Mouse (Mus musculus) thymus, postnatal 0 days (tissue): ENCODE measurements around the gene Zfp644. TPM values are rescaled to one million over a fixed set of nuclear protein-coding genes. Genes with fewer than 3 reads are reported as not detected.
"Not testable (repeated sequence)": the region's sequence is repeated elsewhere in the genome, so short reads cannot be mapped to it uniquely, and the experiment has no call there.

Source experiments
- DNase-seq: peaks from one replicate; pipeline ENCODE4 v3.0.0-alpha.2; 2015; ENCODE audit warnings: low spot score
- polyA plus RNA-seq: library from polyadenylated mRNA; unstranded; fragments of >200 nt; fragmentation: Nextera tagmentation; extraction: Ambion mirVana; gene quantifications from 2 replicates; pipeline ENCODE4 v1.2.1, GENCODE M21; 2015

The Zfp644 gene
- polyA plus RNA-seq: 77.0 and 84.4 TPM in 2 replicates

DNA sequence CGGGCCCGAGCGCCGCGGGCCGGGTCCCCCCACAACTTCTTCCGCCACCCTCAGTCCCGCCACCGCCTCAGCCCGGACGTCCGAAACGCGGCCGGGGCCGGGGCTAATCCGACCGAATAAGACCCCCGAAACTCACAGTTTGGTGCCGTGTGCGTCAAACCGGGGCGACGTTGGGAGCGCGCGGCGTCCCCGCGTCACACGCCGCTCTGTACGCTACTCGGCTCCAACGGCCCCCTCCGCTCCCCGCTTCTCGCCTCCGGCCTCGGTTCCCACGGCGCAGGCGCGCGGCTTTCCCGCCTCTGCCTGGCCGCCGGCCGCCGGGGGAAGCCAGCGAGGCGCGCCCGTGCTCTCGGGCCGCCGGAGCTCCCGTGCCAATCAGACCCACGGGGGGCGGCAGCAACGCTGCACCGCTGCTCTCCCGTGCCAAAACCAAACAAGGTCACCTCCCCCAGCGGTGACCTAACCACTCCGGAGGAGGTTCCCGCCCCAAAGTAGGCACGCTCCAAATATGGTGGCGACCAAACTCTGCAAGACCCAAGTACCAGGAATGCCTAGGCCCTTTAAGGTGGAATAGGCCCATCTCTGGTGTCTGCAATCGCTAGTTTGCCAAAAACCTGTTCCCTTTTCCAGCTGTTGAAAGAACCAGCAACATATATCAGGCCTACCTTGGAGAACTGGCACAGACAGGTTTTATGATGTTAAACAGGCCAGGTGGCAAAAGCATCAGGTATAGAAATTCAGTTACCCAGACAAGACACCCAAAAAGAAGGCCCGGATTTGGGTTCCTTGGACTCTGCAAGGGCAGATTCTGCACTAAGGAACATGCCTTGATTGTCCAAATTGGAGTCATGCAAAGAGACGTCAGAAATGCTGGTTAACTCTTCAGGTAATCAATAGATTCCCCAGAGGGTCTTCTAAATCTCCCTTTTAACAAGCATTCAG is at the start of gene Zfp644:
Zfp644 (minus strand) TSS at position 892 of the 942 bp plus-strand sequence.
- peak; percentile 88 for DNase-seq

GRCm38 (mm10) chr5:106739716-106740115 is 42.6 kb upstream of the Zfp644 start:
- DNase-seq: no peak

GRCm38 (mm10) chr5:106723487-106723886 is 26.4 kb upstream of the Zfp644 start:
- no peak for DNase-seq

DNA sequence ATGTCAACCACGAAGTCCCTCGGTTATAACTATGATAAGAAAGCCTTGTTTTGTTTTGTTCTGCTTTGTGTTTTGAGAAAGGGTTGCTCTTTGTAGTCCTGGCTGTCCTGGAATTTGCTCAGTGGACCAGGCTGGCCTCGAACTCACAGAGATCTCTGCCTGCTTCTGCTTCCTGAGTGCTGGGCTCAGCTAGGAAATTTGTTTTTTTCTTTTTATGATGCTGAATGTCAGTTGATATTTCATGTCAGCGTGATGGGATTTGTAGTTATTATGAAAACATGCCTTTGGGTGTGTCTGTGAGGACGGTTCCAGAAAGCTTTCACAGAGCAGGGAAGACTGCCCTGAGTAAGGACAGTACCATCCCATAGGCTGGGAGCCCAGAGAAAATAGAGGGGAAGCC is 25.7 kb upstream of the Zfp644 start:
- DNase-seq: no peak

DNA sequence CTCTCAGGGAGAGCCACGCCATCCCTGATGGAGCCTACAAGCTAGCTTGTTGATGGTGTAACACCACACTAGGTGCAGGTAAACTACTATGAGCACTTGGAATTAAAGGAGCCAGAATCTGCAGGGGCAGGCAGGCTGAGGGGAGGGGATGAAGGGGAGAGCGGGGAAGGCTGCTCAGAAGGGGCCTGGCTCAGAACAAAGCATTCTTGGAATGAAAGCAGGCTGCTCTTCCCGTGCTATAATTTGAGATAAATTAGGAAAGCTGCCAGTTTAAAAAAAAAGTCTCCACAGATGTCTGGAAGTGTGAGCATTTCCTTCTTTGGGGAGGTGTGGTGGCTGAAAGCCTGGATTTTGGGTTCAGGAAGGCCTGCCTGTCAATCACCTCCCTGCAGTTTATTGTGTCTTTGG is 14.8 kb upstream of the Zfp644 start:
- no peak for DNase-seq

GRCm38 (mm10) chr5:106711220-106711726 is 14.2 kb upstream of the Zfp644 start:
- DNase-seq: peak; percentile 7

DNA sequence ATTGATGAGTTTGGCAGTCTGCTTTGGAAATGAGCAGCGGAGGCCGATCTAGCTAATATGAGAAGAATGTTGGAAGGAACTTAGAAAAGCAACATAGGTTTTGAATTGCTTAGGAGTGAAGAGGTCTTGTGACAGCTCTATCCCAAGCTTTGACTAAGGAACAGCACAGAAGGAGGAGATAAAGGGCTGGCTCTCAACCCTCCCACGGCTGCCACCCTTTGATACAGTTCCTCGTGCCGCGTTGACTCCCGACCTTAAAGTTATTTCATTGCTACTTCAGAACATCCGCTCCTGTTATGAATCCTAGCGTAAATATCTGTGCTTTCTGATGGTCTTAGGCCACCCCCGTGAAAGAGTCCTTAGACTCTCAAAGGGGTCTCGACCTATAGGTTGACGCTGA is 13.5 kb upstream of the Zfp644 start:
- no peak for DNase-seq

DNA sequence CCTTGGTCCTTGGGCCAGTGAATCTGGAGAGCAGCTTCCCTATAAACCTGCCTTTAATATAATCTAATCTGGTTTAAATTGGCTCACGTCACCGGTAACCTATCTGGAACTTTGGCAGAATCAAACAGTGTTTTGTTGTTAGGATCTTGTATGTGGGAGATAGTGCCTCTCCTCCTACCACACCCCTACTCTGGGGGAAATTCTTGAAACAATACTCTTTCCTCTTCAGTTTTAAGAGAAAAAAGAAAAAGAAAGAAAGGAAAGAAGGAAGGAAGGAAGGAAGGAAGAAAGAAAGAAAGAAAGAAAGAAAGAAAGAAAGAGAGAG is 13.0 kb upstream of the Zfp644 start:
- DNase-seq: no peak

- no peak for DNase-seq
Measured at GRCm38 (mm10) chr5:106709388-106710084, 12.4 kb upstream of the Zfp644 start.

- no peak for DNase-seq
Measured at GRCm38 (mm10) chr5:106706363-106706762, 9.3 kb upstream of the Zfp644 start.

GRCm38 (mm10) chr5:106705162-106705561 is 8.1 kb upstream of the Zfp644 start:
- DNase-seq: no peak

- no peak for DNase-seq
Measured at GRCm38 (mm10) chr5:106695681-106696395, 1.2 kb downstream of the Zfp644 start.

GRCm38 (mm10) chr5:106695141-106695540 is 1.9 kb downstream of the Zfp644 start:
- DNase-seq: no peak

GRCm38 (mm10) chr5:106694683-106695082 is 2.4 kb downstream of the Zfp644 start:
- DNase-seq: no peak

GRCm38 (mm10) chr5:106693034-106693433 is 4.1 kb downstream of the Zfp644 start:
- DNase-seq: peak; percentile 56

DNA sequence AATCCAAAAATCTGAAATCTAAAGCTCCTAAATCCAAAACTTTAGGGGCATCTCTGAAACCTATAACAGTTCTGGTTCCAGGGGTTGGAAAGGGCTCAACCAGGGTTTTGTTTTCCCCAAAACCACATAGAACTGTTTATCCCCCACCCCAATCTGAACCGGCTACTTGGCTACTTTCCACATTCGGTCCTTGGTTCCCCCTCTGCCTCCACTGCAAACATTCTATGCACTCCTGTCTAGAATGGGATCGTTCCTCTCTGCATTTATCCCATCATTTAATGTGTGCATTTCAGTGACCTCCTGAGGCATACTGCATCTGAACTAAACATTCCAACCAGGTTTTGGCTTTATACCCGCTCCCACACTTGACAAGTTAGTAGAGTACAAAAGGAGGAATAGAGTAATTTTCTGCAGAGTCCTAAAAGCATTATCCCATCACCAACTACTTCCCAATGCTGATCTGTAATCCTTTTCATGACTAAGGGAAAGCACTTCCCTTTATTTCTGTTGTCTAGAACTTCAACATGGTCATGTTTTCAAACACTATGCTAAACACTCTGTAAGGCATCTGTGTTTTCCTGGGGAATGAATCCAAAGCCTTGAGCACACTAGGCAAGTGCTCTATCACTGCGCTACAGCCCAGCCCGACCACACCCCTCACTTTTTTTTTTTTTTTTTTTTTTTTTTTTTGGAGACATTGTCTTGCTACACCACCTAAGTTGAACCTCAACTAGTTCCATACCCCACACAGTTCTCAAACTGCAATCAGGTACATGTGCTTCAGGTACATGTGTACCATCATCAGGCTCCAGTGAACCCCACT is 16.2 kb downstream of the Zfp644 start:
- no peak for DNase-seq

DNA sequence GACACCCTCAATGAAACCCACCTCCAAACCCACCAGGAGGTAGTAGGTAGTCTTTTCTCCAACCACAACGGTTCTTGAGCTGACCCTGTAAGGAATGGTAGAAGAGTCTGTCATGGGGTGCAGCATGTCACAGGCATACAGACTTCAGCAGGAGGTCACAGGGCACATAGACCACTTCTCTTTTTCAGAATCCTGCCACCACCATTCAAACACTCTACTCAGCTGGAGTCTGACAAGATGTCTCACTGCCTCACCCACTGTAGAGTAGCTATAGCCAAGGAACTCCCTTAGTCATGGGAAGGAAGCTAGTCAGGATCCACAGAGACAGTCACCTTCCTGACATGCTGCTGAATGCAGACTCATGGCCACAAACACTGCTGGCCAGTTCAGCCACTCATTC is 17.4 kb downstream of the Zfp644 start:
- no peak for DNase-seq

DNA sequence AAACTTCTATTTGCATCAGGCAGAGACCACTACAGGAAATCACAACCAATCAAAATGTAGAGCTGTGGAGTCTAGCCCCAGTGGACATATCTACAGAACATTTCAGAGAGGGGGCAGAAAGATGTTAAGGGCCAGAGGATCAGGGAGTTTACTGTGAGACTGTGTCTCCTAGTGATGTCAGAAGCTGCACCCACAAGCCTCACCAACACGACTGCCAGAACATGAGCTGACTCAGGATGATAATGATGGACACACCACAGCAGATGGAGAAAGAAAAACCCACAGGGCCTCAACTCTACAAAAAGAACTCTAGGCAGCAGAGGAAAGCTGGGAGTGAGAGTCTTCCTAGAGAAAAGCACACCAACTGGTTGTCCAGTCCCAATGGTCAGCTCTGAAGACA is 18.3 kb downstream of the Zfp644 start:
- not testable (repeated sequence) for DNase-seq

GRCm38 (mm10) chr5:106676784-106677183 is 20.3 kb downstream of the Zfp644 start:
- peak; percentile 86 for DNase-seq

- no peak for DNase-seq
Measured at GRCm38 (mm10) chr5:106672597-106672996, 24.5 kb downstream of the Zfp644 start.

DNA sequence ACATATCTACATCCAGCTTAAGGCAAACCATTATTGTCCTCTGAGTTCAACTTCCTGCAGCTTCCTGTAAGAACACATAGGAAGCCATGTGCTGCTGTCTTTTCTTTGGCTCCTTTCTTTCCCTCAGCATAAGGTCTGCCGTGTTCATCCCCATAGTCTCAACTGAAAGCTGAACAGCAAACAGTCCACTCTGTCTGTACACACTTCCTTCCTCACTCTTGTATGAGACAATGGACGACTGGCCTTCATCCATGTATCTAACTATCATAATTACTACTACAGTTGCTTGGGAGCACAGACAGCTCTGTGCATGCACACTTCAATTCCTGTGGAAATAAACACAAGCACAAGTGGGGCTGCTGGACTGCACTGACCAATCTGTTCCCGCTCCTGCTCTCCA is 25.2 kb downstream of the Zfp644 start:
- no peak for DNase-seq
